Mouse (Mus musculus): ENCODE measurements around the gene Sde2.
"Not testable (repeated sequence)": the region's sequence is repeated elsewhere in the genome, so short reads cannot be mapped to it uniquely, and the experiment has no call there.

DNA sequence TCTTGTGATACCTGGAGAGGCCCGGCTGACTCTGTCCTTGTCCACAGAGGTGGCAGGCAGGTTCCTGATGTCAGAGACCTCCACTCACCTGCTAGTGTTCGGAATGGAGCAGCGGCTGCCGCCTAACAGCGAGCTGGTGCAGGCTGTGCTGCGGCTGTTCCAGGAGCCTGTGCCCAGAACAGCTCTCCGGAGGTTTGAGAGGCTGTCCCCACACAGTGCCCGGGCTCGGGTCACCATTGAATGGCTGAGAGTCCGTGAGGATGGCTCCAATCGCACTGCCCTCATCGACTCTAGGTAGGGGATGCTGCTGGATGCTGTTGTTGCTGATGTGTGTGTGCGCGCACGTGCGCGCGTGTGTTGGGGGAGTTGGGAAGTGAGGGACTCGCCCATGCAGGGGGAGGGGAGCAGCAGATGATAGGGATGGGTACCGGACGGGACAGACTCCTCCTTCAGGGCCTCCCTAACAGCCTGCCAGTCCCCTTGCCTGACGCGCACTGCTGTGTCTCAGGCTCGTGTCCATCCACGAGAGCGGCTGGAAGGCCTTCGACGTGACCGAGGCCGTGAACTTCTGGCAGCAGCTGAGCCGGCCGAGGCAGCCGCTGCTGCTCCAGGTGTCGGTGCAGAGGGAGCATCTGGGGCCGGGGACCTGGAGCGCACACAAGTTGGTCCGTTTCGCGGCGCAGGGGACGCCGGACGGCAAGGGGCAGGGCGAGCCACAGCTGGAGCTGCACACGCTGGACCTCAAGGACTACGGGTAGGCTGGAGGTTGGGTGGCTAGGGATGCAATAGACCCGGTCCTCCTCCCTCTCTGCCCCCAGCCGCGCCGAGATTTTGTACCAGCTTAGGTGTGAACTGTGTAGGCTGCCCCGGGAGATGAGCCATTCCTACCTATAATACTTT is 43.4 kb downstream of the Sde2 start:
- not testable (repeated sequence) for TF ChIP-seq CTCF (IDR thresholded peaks at IDR 0.05; ENCODE audit: low read depth, low read length); POLR2AphosphoS5 (IDR thresholded peaks at IDR 0.05; ENCODE audit: insufficient replicate concordance, low read depth, low read length); TAL1 (conservative IDR thresholded peaks at IDR 0.05; ENCODE audit: low read depth, low read length); GATA1 (IDR thresholded peaks at IDR 0.05; ENCODE audit: borderline replicate concordance, low read length); GATA2 (IDR thresholded peaks at IDR 0.05; ENCODE audit: borderline replicate concordance, low read depth, low read length)
